Mouse (Mus musculus): ENCODE measurements around the gene Dhx57.
"Not testable (repeated sequence)": the region's sequence is repeated elsewhere in the genome, so short reads cannot be mapped to it uniquely, and the experiment has no call there.

The Dhx57 gene

DNA sequence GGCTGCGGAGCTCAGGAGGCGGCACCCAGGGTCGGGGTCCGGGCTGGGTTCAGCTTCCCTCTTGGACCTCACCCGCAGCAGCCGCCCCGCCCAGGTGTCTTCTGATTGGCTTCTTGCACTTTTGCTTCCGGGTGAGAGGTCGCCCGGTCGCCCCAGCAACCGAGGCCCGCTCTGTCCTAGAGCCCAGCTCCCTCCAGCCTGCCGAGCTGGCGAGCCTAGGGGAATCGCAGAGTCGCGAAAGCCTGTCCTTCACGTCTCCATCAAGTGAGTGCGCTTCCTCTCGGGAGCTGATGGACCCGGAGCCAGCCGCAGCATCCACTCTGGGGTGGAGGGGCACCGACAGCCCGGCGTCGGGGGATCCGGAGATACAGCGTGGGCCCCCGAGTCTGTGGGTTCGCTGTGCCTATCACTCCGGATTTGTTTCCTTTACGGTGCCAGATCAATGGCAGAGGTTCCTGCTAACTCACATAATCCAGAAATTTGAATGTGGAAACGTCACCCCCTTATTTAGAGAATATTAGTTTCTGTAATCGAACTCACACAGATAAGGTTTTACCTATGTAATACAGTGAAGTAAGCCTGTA is at the start of gene Dhx57, which contains the start of gene Morn2:
TSS of gene Dhx57 (minus strand) at position 403 of the 584 bp plus-strand sequence.
TSS of gene Morn2 (plus strand) at position 130 of the 584 bp plus-strand sequence.
- peak; percentile 95 for DNase-seq (ENCODE audit: low read depth, low spot score)

DNA sequence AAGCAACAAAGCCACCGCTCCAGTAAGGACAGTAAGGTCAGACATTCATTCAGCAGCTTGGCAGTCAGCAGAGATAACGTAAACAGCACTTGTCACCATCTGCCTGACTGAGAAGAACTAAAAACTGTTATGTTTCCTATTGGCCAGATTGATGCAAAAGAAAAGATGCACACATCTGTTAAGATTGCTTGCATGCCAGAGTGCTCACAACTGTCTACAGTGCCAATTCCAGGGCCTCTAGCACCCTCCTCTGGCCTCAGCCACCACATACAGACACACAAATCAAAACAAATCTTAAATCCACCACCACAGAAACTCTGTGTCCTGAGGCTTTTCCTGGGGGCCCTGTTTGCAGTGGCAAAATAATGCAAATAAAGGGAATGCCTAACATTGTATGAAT is 42.1 kb upstream of the Dhx57 start:
- DNase-seq (ENCODE audit: low read depth, low spot score): no peak

DNA sequence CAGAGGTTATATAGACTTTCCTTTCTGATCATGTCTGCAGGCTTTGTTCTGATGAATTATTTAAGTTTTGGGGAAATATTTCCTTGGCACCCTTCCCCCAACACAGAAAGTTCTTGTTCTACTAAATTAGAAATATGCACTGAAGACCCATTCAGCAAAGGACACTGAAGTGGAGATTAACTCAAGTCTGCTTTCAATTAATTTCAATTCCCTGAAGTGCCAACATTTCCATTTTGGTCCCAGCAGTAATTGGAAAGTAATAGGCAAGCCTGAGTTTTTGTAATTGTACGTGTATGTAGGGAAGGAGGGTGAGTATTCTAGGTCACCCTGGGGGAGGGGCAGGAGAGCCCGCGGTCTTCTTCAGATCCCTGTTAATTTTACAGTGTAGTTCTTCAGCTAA is 36.2 kb upstream of the Dhx57 start:
- no peak for DNase-seq (ENCODE audit: low read depth, low spot score)

DNA sequence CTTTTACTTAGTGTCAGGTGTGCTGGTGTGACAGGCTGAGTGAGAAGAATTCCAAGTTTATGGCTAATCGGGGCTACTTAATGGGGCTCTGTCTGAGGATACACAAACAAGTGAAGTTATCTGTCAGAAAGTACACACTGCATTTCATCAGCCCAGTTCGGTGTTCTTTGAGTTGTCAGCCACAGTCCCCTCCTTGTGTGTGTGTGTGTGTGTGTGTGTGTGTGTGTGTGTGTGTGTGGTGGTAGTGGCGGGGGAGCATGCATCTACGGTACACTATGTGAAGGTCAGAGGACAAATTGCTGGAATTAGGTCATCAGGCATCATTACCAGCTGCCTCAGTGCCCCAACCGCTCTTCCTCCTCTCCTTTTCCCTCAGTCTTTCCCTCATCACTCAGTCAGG is 35.2 kb upstream of the Dhx57 start:
- no peak for DNase-seq (ENCODE audit: low read depth, low spot score)

DNA sequence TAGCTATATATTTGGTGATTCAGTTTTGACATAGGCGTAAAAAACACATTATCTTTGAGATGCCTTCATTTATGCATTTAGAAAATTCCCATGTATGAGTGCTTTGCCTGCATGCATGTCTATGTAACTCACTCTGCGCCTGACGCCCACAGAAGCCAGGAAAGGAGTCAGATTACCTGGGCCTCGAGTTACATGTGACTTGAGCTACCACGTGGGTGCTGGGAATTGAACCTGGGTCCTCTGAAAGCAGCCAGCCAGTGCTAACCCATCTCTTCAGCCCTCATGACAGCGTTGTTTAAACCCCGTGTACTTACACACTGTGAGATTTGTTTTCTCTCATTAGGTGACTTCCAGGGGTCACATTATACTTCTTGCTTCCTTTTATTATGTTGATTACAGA is 34.2 kb upstream of the Dhx57 start:
- no peak for DNase-seq (ENCODE audit: low read depth, low spot score)

DNA sequence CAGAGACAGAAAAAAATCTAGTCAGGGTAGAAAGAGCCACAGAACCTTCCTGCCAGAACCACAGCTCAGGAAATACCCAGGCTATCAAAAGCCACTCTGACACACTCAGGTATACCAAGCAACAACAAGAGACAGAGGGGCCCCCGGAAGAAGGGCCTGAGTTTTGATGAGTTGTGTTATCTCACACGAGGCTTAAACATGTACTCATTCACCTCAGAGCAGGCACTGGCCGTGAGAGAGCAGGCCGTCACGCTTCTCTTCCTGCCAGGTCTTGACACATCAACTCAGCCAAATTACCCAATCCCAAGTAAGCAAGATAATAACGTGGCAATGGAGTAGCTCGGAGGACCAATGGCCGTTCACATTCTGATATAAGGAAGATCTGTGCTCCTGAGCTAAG is 33.4 kb upstream of the Dhx57 start:
- DNase-seq (ENCODE audit: low read depth, low spot score): no peak

DNA sequence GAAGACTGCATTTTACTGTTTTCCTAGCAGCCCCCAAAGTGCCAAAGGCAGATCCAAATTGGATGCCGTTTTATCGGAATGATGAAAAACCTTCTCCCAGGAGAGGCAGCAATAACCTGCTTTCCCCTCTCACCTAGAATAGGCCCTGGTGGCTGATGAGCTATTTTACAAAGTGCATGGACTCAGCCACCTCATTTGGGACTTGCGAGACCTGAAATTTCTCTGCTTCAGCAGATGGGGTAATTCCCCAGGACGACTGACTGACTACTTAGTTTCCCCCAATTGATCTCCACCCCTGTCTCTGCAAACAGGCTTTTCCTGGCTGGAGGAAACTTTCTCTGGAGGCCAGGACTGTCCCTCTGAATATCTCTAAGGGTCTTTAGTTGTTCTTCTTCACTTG is 32.7 kb upstream of the Dhx57 start:
- DNase-seq (ENCODE audit: low read depth, low spot score): no peak

DNA sequence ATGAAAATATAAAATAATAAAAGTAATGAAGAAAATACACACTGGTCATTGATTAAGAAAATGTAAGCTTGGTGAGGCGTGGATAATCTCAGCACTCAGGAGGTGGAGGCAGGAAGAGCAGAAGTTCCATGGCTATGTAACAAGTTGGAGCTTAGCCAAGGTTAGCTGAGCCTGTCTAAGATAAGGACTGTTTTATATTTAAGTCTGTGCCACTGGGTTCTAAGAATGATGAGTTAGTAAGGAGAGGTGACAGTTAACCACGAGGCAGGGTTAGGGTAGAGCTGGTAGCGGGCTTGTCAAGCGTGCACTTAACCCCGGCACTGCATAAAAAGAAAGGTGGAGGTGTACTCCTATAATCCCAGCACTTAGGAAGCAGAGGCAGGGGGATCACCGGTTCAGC is 32.0 kb upstream of the Dhx57 start:
- no peak for DNase-seq (ENCODE audit: low read depth, low spot score)

DNA sequence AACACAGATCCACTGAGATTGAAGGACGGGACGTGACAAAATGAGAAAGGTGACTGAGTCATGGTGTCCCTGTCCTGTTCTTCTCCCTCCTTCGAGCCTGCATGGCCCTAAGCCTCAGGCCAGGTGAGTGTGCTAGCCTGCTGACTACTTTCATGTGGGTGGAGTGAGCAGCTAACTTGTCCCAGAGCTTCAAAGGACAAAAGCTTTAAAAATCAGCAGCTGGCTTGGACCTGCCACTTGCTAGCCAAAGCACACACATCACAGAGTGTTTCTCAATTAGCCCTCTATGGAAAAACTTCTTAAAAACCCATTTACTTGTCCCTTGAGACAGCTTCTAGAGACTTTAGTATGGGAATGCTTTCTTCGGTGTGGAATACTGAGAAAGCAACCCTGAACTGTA is 22.1 kb upstream of the Dhx57 start:
- no peak for DNase-seq (ENCODE audit: low read depth, low spot score)

DNA sequence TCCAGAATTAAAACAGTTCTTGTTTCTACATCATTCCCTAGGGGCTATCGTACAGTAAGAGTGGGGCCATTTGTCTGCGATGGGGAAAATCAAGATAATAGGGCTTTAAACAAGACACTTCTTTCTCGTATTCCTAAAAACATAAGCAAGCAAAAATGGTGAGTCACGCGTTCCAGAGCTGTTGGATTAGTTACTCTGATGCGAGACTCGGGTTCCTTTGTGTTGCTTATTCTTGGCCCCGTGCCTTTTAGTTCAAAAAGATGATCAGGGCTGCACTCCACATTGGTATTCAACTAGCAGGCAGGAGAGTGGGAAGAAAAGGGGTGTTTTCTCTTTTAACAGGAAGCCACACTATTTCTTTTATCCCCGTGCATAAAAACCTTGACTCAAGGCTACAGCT is 21.5 kb upstream of the Dhx57 start:
- no peak for DNase-seq (ENCODE audit: low read depth, low spot score)

DNA sequence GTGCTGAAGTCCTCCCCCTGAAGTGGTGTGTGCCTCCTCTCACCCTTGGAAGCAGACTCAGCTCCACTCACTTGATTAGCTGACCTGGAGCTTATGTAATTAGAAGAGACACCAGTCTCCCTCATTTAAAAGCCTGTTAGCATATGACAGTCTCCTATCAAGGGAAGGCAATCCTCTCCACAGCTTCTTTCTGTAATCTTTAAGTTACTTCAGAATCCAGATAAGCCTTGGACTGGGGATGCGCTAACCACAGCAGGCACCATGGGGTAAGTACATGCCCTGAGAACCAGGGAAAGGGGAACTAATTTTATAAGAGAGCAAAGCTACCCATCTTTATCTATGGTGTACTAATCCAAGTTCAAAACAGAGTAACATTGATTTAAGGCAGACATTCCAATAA is 17.0 kb upstream of the Dhx57 start, which contains the start of gene Arhgef33:
TSS of gene Arhgef33 (plus strand) at position 157 of the 400 bp plus-strand sequence.
- no peak for DNase-seq (ENCODE audit: low read depth, low spot score)

DNA sequence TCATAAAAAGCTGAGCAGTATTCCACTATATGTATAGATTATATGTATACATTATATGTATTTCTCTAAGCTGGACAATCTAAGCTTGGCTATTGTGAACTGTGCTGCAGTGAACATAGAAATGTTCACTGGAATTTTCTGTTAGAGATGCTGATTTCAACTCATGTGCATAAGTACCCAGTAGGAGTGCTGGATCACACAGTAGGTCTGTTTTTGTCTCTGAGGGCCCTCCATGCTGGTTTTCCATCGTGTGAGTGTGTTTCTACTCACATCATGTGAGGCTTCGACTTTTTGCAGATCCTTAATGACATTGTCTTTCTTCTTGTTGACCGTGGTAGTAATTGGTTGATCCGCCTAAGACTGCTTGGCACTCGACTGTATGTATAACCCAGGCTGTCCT is 8.6 kb upstream of the Dhx57 start:
- no peak for DNase-seq (ENCODE audit: low read depth, low spot score)

DNA sequence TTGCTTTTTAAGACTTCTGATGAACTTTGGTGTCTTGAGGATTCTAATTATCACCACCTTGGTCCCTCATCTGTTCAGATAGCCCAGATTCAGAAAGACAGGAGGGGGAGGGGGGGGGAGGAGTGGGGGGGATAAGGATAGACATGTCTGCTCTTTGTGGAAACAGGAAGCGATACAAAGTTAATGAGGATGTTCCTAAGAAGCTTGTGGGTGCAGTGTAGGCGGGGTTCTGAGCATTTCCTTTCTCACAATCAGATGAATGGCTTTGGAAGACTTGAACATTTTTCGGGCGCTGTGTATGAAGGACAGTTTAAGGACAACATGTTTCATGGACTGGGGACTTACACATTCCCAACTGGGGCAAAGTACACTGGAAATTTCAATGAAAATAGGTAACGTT is 5.0 kb upstream of the Dhx57 start:
- no peak for DNase-seq (ENCODE audit: low read depth, low spot score)

DNA sequence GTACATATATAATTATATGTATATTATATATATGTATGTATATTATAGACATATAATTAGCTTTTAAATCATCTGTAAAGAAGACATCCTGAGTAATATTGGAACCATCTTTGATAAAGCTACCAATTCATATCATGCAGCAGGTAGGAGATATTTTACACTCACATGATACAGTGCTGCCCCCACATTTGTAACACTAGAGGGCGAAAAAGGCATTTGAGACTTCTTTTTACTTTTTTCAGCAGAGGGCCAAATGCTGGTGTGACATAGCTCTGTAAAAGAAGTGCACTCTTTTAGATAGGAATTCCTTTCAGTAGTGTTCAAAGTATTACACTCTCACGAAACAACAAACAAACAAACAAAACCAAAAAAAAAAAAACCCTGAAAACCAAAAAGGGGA is 872 bp upstream of the Dhx57 start:
- DNase-seq (ENCODE audit: low read depth, low spot score): peak; percentile 59

DNA sequence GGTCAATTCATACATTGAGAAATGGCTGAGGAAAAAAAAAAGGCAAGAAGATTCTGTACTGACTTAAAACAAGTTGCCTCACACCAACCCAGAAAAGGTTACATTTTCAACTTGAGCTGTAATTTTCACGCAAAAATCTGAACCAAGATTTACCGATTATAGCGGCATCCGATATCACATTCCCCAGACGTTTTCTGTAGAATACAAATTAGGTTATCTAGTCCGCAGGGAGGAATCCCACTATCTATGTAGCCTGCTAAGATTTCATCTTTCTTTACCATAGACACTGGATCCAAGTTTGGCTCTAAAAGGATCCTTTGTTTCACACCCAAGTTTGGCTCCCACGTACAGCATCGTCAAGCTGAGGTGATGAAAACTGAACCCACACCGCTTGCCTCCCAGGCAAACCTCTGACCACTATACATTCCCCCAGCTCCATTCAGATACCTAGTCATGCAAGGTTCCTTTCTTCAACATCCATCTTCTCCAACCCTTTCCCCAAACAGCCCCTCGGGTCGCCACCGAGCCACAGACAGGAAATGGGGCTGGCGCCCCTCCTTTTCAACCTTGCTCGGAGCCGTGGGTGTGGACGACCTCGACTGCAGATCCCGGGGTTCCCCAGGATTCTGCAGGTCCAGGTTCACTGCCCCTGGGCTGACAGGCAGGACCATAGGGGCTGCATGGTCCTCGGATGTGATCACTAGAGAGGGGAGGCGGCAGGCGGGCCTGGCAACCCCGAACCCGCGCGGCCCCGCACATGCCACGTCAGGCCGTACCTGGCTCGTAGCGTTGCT is 799 bp downstream of the Dhx57 start:
- DNase-seq (ENCODE audit: low read depth, low spot score): no peak

DNA sequence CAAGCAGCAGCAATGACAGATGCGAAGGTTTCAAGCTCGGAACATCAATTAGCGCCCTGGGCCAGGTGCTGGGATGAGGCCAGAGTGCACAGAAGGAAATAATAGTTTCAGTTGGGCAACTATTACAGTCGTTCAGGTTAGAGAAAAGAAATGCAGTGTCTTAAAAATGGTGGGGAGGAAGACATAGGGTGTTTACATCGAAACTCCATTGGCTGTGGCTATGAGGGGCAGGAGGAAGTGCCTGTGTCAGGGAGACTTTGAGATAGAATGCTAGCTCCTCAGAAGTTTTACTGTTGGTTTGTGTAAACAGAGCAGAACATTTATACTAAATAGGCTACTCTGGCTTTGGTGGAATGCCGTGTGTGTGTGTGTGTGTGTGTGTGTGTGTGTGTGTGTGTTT is 2.3 kb downstream of the Dhx57 start:
- DNase-seq (ENCODE audit: low read depth, low spot score): no peak

DNA sequence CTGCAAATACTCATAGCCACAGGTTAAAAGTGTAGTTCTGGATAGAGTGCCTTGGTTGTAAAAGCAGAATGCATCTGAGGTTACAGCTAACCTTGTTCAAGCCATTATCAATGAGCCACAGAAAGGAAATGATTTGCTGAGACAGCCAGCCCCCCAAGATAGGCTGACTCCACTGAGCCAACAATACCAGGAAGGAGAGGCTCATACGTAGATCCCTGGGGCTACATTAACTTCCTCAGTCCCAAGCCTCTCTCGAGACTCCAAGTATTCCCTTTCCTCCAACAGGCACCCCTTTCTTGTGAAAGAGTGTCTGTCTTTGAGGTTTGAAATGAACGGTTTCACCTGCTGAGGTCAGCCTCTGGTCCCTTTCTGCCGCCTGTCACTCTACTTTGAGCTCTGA is 5.8 kb downstream of the Dhx57 start:
- no peak for DNase-seq (ENCODE audit: low read depth, low spot score)

DNA sequence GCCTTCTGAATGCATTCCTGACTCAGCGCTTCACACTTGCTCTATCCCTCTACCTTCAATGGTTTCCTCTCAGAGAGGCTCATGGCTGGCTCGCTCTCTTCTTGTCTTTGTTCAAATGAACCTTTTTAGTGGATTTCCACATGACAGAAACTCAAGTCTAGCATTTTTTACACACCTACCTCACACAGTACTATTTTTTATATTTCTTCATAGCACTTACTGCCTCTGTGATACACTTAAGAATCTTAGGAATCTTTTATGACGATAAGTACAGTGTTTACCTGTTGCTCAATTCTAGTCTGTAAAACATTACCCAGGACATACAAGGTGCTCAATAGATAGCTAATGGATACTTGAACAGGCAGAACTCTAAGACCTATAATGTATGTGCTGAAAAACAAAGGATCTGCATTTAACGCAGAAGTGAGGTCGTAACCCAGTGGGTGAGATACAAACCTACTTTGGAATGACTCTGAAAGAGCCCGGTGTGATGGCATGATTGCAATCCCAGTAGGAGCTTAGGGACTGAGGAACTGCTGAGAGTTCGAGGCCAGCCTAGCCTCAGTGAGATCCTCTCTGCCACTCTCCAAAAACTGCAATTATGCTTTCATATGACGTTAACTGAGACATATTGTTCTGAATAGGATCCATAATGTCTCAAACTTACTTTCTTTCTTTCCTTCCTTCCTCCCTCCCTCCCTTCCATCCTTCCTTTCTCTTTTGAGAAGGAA is 10.8 kb downstream of the Dhx57 start:
- no peak for DNase-seq (ENCODE audit: low read depth, low spot score)

DNA sequence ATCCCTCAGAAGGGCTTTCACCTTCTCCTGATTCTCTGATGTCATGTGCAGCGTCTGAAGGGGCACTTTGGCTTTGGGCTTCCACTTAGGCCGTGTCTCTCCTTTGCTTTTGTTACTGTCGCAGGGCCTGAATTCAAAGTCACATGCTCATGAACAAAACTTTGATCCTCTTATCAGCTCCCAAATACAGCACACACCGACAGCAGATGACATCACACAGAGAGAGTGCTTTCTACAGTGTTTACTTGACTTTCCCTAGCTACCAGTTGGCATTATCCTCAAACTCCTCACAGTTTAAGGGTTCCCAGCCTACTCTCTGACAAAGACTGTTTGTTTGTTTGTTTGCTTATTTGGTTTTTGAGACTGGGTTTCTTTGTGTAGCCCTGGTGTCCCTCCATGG is 12.0 kb downstream of the Dhx57 start:
- DNase-seq (ENCODE audit: low read depth, low spot score): no peak

DNA sequence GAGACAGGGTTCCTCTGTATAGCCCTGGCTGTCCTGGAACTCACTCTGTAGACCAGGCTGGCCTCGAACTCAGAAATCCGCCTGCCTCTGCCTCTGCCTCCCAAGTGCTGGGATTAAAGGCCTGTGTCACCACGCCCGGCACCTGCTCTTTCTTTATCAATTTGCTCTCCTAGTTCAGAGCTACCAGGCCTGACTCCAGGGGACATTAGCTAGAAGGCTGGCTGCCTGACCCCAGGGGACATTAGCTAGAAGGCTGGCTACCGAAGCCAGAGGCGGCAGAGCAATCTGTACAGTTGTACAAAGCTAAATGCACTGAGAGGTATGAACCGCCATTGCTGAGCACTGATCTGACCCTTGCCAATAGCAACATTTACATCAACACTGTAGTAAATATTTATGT is 19.7 kb downstream of the Dhx57 start:
- DNase-seq (ENCODE audit: low read depth, low spot score): not testable (repeated sequence)

DNA sequence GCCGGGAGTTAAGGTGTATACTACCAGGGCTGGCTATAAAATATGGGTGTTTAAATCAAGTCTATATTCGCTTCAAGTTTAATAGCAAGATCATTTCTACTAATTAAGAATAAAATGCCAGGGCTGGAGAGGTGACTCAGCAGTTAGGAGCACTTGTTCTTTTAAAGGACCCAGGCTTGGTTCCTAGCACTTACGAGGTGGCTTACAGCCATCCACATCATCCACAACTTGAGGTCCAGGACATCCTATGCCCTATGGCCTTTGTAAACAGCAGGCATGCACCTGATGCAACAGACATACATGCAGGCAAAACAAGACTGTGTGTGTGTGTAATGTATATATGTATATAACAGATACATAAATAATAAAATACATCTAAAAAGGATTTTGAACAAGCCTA is 22.1 kb downstream of the Dhx57 start:
- DNase-seq (ENCODE audit: low read depth, low spot score): no peak

DNA sequence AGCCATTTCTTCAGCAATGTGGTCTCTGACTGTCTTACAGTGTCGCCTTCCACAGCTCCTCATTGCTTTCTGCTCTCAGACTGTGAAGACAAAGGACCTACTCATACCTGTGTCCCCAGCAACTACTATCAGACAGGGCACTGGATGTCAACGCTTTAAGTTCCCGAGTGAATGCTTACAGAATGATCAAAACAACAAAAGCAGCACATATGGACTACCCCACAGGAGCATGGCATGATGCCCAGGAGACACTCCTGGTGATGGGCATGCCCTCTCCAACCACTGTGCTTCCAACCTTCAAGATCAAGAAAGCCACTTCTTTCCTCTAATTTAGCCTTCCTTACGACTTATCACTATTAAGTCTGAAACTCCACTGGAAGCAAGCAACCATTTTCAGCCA is 23.2 kb downstream of the Dhx57 start:
- no peak for DNase-seq (ENCODE audit: low read depth, low spot score)

DNA sequence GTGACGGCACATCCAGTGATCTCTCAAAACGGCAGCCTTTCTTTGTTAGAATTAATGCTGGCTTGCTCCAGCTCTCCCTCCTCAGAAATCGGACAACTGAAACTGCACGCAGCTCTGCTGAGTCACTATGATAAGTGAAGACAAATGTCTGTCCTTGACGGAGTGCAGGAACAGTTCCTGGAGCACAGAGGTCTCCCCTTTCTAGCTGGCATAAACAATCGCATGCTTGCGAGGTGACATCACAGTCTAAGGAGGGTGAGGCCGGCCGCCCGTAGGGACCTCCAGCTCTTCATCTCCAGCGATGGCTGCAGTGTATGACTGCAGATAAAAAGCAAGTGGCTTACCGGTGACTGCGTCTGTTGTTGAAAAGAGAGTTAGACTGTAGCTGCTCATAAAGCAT is 35.1 kb downstream of the Dhx57 start:
- no peak for DNase-seq (ENCODE audit: low read depth, low spot score)

Measured in forelimb bud, embryonic 11.5 days (tissue).